Mouse (Mus musculus) urinary bladder, postnatal 14 days (tissue): ENCODE measurements around the gene Alas2.

Source experiments
- DNase-seq: peaks from one replicate; pipeline ENCODE4 v3.0.0; 2021; ENCODE audit warnings: low spot score

Alas2 gene

GRCm38 (mm10) chrX:150547239-150547638 is at the start of gene Alas2:
Gene Alas2 (plus strand): TSS chrX:150547375.
- DNase-seq, result no peak

DNA sequence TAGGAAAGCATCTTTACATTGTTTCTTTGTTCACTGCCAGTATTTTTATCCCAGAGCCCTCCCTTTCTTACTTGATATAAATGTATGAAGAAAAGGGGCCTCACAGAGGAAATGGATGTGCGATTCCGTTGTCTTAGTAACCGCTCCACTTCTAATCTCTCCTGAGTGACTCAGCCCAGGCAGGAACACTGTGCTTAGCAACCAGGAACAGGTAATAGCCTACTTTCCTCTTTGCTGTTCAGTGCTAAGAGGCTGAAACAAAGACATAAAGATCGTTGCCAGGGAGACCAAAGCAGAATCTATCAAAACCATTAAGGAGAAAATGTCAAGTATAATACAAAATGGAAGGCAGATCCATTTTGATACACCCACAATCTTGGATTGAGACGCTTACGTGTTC is 38.5 kb upstream of the Alas2 start:
- DNase-seq, result no peak

DNA sequence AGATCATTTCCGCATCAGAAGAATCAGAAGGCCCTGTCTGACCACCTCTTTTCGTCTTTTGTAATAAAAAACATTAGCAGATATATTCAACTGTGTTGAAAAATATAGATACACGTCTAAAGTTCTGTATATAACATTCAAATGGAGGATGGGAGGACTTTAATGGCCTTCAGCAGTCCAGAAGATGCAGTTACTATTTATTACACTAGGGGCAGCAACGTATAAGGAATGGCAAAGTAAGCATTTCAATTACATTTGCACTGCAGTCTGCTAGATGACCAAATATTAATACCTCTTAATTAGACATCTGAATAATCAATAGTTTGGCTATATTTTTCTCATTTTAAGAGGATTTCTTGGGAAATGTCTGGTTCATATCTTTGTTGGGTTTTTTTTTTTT is 36.5 kb upstream of the Alas2 start:
- no peak for DNase-seq

DNA sequence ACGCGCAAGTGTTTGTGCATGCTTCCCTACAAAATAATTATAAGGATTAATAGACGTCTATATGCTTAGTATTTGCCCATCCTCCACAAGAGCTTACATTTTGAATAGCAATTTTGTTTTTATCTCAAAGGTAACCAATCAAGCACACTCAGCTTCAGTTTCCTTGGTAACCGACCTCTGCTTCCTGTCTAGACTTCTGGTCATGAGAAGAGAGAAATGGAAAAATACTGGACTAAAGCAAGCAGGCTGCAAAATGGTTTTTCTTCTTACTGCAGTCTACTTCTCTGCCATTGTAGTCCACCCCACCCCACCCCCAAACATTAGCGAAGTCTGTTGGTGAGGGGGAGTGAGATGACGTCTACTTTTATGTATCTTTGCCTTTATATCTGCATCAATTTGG is 35.9 kb upstream of the Alas2 start:
- no peak for DNase-seq

GRCm38 (mm10) chrX:150514127-150514526 is 33.0 kb upstream of the Alas2 start:
- no peak for DNase-seq

- DNase-seq, result no peak
These were observed 31.2 kb upstream of the Alas2 start for GRCm38 (mm10) chrX:150516015-150516414.

DNA sequence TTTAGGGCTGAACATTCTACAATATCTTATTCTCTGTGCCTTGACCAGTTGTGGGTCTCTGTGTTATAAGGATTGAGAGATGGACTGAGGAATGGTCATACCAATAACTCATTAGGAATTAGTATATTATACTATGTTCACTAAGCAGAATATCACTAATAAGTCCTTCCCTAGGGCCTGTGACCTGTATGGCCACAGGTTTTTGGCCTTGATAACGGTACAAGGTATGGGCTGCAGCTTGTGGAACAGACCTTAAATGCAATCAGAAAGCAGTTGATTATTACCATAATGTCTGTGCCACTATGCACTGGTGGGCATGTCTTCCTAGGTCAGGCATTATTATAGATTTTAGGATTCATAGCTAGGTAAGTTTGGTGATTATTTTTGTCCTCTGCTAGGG is 30.7 kb upstream of the Alas2 start:
- no peak for DNase-seq

DNA sequence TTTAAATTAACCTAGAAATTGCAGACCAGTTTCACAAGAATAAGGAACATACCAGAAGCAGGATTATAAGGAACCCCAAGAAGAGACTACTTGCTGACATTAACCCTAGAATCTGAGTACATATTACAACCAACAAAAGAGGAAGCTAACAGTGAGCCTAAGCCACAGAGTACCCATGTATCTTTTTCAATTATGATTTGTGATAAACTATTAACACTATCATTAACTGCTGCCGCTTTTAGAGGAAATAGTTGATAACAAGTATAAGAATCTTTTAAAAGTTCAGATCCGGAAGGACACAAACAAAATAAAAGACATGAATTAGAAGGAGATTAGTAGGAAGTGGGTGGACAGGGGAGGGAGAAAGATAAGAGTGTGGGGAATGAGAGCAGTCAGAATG is 7.1 kb upstream of the Alas2 start:
- DNase-seq, result no peak

DNA sequence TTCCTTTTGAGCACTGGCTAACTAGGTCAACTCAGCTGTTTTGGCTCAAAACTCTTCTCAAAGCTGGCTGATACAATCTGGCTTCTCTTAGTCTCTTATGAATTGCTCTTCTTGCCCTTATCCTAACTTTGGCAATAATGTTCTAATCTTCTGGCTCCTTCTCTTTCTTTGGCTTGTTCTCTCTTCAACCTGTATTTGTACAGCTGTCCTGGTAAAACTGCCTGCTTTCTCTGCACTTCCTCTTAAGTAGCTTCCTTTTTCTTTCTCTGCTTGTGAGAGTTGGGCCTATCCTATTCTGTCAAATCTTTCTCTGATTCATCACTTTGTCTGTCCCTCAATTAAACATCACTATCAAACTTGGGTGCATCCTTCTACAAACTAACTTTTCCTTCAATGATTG is 5.5 kb upstream of the Alas2 start:
- no peak for DNase-seq

GRCm38 (mm10) chrX:150549639-150550038 is 2.5 kb downstream of the Alas2 start:
- DNase-seq, result no peak

GRCm38 (mm10) chrX:150551986-150552385 is 4.8 kb downstream of the Alas2 start:
- no peak for DNase-seq

DNA sequence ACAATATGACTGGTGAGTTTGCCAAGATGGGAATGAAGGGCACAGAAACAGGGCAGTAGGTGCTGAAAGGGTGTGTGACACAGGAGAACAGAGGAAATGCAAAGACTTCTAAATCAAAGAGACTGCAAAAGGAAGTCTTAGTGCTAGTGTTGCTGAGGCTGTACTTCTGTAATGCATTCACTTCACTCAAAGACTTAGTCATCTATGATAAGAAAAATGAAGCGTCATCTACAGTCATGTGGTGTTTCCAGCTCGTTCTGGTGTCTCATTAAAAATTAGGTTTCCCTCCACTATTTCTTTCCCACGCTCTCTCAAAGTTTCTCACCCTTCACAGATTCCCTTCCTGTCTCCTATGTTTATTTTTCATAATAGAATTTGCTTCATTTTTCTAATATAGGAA is 6.9 kb downstream of the Alas2 start:
- no peak for DNase-seq

- no peak for DNase-seq
These were observed 17.6 kb downstream of the Alas2 start for GRCm38 (mm10) chrX:150564644-150565357.

DNA sequence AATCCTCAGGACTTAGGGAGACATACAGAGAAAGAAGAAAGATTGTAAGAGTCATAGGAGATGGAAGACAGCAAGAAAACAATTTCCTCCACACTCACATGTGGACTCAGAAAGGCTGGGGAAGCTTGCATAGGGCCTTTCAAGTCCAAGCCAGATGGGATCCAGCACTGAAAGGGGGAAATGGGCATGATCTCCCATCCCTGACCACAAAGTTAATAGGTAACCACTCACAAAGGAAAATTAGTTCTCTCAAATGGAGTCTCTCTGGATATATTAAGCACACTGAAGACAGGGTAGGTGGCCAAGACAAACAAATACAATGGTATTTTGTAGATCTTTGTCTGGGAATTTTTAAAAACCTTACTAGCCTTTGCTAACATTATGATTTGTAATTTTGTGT is 34.7 kb downstream of the Alas2 start:
- no peak for DNase-seq

- no peak for DNase-seq
These were observed 37.9 kb downstream of the Alas2 start for GRCm38 (mm10) chrX:150585116-150585515.

- peak; percentile 82 for DNase-seq
These were observed 41.0 kb downstream of the Alas2 start, which contains the start of gene Pfkfb1 for GRCm38 (mm10) chrX:150588023-150588764. Gene Pfkfb1 (plus strand): TSS chrX:150588229.

DNA sequence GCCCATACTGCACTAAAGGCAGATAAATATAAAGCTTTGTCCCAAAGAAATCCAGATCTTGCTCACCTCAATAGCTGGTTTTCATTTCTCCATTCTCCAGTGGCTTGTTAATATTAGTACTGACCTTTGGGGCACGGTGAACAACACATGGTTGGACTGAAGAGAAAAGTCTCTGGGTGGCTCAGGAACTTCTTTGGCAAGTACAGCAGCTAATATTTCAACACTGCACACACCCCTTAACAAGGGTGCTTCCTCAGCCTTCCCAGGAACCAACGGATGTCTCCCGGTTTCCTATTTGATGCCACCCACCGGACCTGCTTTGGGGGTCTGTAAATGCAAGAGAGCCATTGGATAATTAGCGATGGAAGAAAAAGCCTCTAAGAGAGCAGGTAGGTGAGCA is 42.5 kb downstream of the Alas2 start, which contains the start of gene Apex2:
Gene Apex2 (minus strand): TSS at position 173 of the 400 bp plus-strand sequence.
- no peak for DNase-seq

DNA sequence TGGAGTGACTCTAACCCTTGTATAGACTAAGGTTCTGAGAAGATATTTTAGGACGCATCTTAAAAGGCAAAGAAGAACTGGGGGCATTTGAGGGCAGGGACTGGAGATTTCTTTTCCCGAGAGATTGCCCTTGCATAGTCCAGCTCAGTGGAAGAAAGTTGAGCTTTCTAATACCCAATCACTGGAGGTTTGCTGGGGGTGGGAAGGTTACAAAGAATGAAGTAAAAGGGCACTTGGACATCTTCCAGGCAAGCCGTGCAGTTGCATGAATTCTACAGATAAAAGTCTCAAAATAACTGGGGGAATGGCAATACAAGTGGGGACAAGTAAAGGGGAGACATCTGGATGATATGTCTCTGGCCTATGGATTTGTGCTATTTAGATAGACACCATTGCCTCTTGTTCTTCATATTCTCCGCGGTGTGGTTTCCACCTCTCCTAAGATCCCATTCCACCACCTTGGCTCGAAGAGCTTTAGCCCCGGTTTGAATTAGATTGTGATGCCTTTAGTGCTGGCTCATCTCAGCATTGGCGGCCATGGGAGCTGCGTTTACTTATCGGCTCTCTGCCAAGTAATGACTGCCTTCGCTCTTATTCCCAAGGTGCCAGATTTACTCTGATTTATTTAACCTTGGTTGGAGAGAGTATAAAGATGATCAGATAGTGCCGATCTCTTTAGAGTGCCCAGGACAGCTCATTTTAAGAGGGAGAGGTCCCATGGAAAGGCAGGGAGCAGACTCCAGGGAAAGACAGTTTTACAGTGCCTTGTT is 46.3 kb downstream of the Alas2 start:
- DNase-seq, result no peak

- DNase-seq, result no peak
These were observed 47.0 kb downstream of the Alas2 start for GRCm38 (mm10) chrX:150594176-150594575.

DNA sequence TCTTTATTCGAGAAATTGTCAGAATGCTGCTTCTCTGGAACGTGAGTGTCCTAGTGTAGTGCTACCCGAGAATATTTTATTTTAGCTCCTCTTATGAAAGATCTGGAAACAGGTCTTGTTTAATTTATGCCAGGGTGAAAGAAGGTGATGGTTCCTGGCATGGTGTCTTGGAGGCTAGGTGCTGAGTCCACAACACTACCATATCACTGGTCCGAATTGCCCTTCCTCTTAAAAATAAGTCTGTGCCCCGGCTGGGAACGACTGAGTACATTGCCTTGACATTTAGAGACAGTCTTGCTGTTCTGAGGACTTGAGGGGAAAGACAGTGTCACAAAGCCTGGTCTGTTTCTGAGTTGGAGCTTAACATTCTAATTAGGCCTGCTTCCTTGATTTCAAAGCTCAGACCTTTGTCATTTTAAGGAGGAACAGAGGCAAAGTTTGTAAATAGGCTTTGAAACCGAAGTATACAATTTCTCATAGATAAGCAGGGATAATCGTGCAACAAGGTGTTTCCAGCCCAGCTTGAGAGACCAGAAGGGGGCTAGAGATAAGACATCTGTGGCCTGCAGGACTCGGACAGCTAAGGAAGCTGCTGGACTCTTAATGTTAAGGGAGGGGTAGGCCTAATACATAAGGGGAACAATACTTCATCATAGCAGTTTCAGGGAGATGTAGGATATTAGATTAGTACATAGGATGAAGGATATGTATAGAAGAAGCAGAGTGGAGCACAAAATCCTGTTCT is 48.0 kb downstream of the Alas2 start:
- no peak for DNase-seq

GRCm38 (mm10) chrX:150598882-150599281 is 51.7 kb downstream of the Alas2 start:
- no peak for DNase-seq
